Mouse (Mus musculus): ENCODE measurements around the gene Hoxd13.

- no peak for TF ChIP-seq CTCF (IDR thresholded peaks at IDR 0.05; ENCODE audit: low read depth)
- TF ChIP-seq EP300 (IDR thresholded peaks at IDR 0.05; ENCODE audit: low read depth): no peak
Observed at GRCm38 (mm10) chr2:74654743-74655419, 13.2 kb upstream of the Hoxd13 start.
